Mouse (Mus musculus): ENCODE data around the gene Srpx. TPM values are rescaled to one million over a fixed set of nuclear protein-coding genes. Genes with fewer than 3 reads are reported as not detected.

The Srpx gene
- polyA plus RNA-seq, 1 experiment from 2014 or later = 3.6 TPM

- Histone ChIP-seq H3K27me3 (replicated peaks; ENCODE audit: low read depth, poor library complexity, severe bottlenecking) (peaks cover 4% of the 10 kb centered on the region; the same call in 1 of the 2 replicates), H3K27ac (replicated peaks) (no peak overlapping the region), H3K9me3 (no peaks in the 10 kb centered on the region), H3K36me3 (replicated peaks) (no peaks in the 10 kb centered on the region), H3K4me1 (no peaks in the 10 kb centered on the region), H3K4me3 (no peak overlapping the region)
- WGBS = 76% methylated on average over 4 of the region's 4 CpGs
- no peak for DNase-seq (ENCODE audit: low spot score)
Observed at GRCm38 (mm10) chrX:10069405-10069804, 48.1 kb downstream of the Srpx start.

GRCm38 (mm10) chrX:10063781-10064180, 53.7 kb downstream of the Srpx start:
- Histone ChIP-seq H3K27ac (replicated peaks) (no peak overlapping the region), H3K36me3 (replicated peaks) (no peaks in the 10 kb centered on the region), H3K9me3 (no peaks in the 10 kb centered on the region), H3K4me3 (no peak overlapping the region), H3K27me3 (replicated peaks; ENCODE audit: low read depth, poor library complexity, severe bottlenecking) (0 out of 2 replicates have a peak, but pooled peaks cover 4% of the 10 kb centered on the region), H3K4me1 (no peaks in the 10 kb centered on the region)
- no peak for DNase-seq (ENCODE audit: low spot score)
- WGBS = 61% methylated on average over 1 of the region's 1 CpGs

GRCm38 (mm10) chrX:10063361-10063760, 54.1 kb downstream of the Srpx start:
- no peak overlapping the region for H3K27ac ChIP-seq (replicated peaks)
- no peaks in the 10 kb centered on the region for H3K4me1 ChIP-seq
- no peak for DNase-seq (ENCODE audit: low spot score)
- H3K27me3 ChIP-seq (replicated peaks; ENCODE audit: low read depth, poor library complexity, severe bottlenecking) = 0 out of 2 replicates have a peak, but pooled peaks cover 4% of the 10 kb centered on the region
- no peaks in the 10 kb centered on the region for H3K9me3 ChIP-seq
- 79% methylated on average over 2 of the region's 2 CpGs for WGBS
- no peak overlapping the region for H3K4me3 ChIP-seq
- H3K36me3 ChIP-seq (replicated peaks) = no peaks in the 10 kb centered on the region

GRCm38 (mm10) chrX:10062201-10062600, 55.3 kb downstream of the Srpx start:
- Histone ChIP-seq H3K36me3 (replicated peaks) (no peaks in the 10 kb centered on the region), H3K4me3 (no peak overlapping the region), H3K4me1 (no peaks in the 10 kb centered on the region), H3K27me3 (replicated peaks; ENCODE audit: low read depth, poor library complexity, severe bottlenecking) (0 out of 2 replicates have a peak, but pooled peaks cover 4% of the 10 kb centered on the region), H3K9me3 (no peaks in the 10 kb centered on the region), H3K27ac (replicated peaks) (no peak overlapping the region)
- no peak for DNase-seq (ENCODE audit: low spot score)
- 79% methylated on average over 4 of the region's 4 CpGs for WGBS

- no peaks in the 10 kb centered on the region for H3K4me1 ChIP-seq
- H3K36me3 ChIP-seq (replicated peaks) = no peaks in the 10 kb centered on the region
- peak; percentile 9 for DNase-seq (ENCODE audit: low spot score)
- H3K27ac ChIP-seq (replicated peaks) = no peak overlapping the region
- no peaks in the 10 kb centered on the region for H3K9me3 ChIP-seq
- no peaks in the 10 kb centered on the region for H3K27me3 ChIP-seq (replicated peaks; ENCODE audit: low read depth, poor library complexity, severe bottlenecking)
- no peak overlapping the region for H3K4me3 ChIP-seq
Observed at GRCm38 (mm10) chrX:10034666-10035065, 82.8 kb downstream of the Srpx start.

GRCm38 (mm10) chrX:10010202-10010601, 107.3 kb downstream of the Srpx start:
- Histone ChIP-seq H3K27ac (replicated peaks) (no peak overlapping the region), H3K36me3 (replicated peaks) (no peaks in the 10 kb centered on the region), H3K27me3 (replicated peaks; ENCODE audit: low read depth, poor library complexity, severe bottlenecking) (no peaks in the 10 kb centered on the region), H3K4me1 (no peaks in the 10 kb centered on the region), H3K9me3 (no peaks in the 10 kb centered on the region), H3K4me3 (no peak overlapping the region)
- DNase-seq (ENCODE audit: low spot score) = no peak

- no peak overlapping the region for H3K4me3 ChIP-seq
- H3K36me3 ChIP-seq (replicated peaks) = no peaks in the 10 kb centered on the region
- DNase-seq (ENCODE audit: low spot score) = no peak
- WGBS = 94% methylated on average over 1 of the region's 1 CpGs
- no peaks in the 10 kb centered on the region for H3K9me3 ChIP-seq
- no peaks in the 10 kb centered on the region for H3K4me1 ChIP-seq
- no peak overlapping the region for H3K27ac ChIP-seq (replicated peaks)
- H3K27me3 ChIP-seq (replicated peaks; ENCODE audit: low read depth, poor library complexity, severe bottlenecking) = no peaks in the 10 kb centered on the region
Observed at GRCm38 (mm10) chrX:10007675-10008270, 109.7 kb downstream of the Srpx start.

- Histone ChIP-seq H3K36me3 (replicated peaks) (no peaks in the 10 kb centered on the region), H3K27ac (replicated peaks) (no peak overlapping the region), H3K27me3 (replicated peaks; ENCODE audit: low read depth, poor library complexity, severe bottlenecking) (no peaks in the 10 kb centered on the region), H3K4me3 (no peak overlapping the region), H3K4me1 (no peaks in the 10 kb centered on the region), H3K9me3 (no peaks in the 10 kb centered on the region)
- WGBS = 72% methylated on average over 1 of the region's 1 CpGs
- DNase-seq (ENCODE audit: low spot score) = no peak
Observed at GRCm38 (mm10) chrX:10005946-10006345, 111.6 kb downstream of the Srpx start.

- no peaks in the 10 kb centered on the region for H3K4me1 ChIP-seq
- 73% methylated on average over 1 of the region's 1 CpGs for WGBS
- no peak overlapping the region for H3K27ac ChIP-seq (replicated peaks)
- no peak overlapping the region for H3K4me3 ChIP-seq
- H3K9me3 ChIP-seq = no peaks in the 10 kb centered on the region
- no peaks in the 10 kb centered on the region for H3K36me3 ChIP-seq (replicated peaks)
- DNase-seq (ENCODE audit: low spot score) = no peak
- H3K27me3 ChIP-seq (replicated peaks; ENCODE audit: low read depth, poor library complexity, severe bottlenecking) = no peaks in the 10 kb centered on the region
Observed at GRCm38 (mm10) chrX:10000718-10001117, 116.8 kb downstream of the Srpx start.

Other genes starting within 250 kb of the Srpx start
- 0.34 and 0.35 TPM in 2 replicates for gene Sytl5, start 232.1 kb downstream of the Srpx start, polyA plus RNA-seq (2016; fragmentation: Nextera tagmentation; extraction: Ambion mirVana)
- 24.9 and 25.6 TPM in 2 replicates for gene Rpgr, start 99.2 kb upstream of the Srpx start, polyA plus RNA-seq (2016; fragmentation: Nextera tagmentation; extraction: Ambion mirVana)
- gene Otc, start 134.6 kb upstream of the Srpx start, polyA plus RNA-seq (2016; fragmentation: Nextera tagmentation; extraction: Ambion mirVana) = not detected in 2 replicates